Mouse (Mus musculus) adrenal gland, postnatal 10 days (tissue): ENCODE results near the gene Ehmt2. TPM values are rescaled to one million over a fixed set of nuclear protein-coding genes. Genes with fewer than 3 reads are reported as not detected.

ENCODE experiments used
- DNase-seq: peaks from one replicate; pipeline ENCODE4 v3.0.0; 2021; ENCODE audit warnings: mixed read lengths
- long read RNA-seq, 2 experiments: library from polyadenylated mRNA; stranded (forward); transcript quantifications; one replicate each; pipeline ENCODE4 v2.0.0; 2021
- total RNA-seq, 2 experiments: library from RNA; stranded (reverse); gene quantifications; 2 replicates each; pipeline ENCODE4 v1.2.3; 2021

Ehmt2 gene
- 100 to 1,000 TPM; 113 to 137 TPM for total RNA-seq
- long read RNA-seq, experiment 1, full-length matches to known transcripts: 62 of 119 reads
- long read RNA-seq, experiment 1, partial matches to known transcripts: 43 of 119 reads
- long read RNA-seq, experiment 1, other reads (novel, unspliced or antisense): 14 of 119 reads
- long read RNA-seq, experiment 2, full-length matches to known transcripts: 23 of 48 reads
- long read RNA-seq, experiment 2, partial matches to known transcripts: 16 of 48 reads
- long read RNA-seq, experiment 2, other reads (novel, unspliced or antisense): 9 of 48 reads

DNA sequence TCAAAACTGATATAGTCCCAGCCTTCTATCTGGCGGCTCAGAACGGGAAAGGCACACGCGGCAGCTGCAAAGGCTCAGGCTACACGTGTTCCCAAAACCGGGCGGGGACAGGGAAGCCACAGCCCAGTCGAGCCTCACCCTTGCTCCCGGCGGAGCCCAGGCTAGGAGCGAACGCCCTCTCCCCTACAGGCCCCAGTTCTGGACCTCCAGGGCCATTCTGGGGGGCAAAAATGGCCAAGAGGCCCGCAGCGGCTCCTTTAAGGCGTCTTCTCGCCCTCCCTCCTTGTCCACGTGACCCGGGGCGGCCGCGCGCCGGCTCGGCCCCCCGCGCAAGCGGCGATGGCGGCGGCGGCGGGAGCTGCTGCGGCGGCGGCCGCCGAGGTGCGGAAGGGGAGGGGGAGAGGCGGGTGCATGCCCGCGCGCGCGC, at the start of gene Ehmt2, which contains the start of gene C2:
Gene Ehmt2, plus strand, starts transcription at position 310 of the 427 bp plus-strand sequence.
Gene C2, minus strand, starts transcription at position 106 of the 427 bp plus-strand sequence.
- peak; percentile 90 for DNase-seq

DNA sequence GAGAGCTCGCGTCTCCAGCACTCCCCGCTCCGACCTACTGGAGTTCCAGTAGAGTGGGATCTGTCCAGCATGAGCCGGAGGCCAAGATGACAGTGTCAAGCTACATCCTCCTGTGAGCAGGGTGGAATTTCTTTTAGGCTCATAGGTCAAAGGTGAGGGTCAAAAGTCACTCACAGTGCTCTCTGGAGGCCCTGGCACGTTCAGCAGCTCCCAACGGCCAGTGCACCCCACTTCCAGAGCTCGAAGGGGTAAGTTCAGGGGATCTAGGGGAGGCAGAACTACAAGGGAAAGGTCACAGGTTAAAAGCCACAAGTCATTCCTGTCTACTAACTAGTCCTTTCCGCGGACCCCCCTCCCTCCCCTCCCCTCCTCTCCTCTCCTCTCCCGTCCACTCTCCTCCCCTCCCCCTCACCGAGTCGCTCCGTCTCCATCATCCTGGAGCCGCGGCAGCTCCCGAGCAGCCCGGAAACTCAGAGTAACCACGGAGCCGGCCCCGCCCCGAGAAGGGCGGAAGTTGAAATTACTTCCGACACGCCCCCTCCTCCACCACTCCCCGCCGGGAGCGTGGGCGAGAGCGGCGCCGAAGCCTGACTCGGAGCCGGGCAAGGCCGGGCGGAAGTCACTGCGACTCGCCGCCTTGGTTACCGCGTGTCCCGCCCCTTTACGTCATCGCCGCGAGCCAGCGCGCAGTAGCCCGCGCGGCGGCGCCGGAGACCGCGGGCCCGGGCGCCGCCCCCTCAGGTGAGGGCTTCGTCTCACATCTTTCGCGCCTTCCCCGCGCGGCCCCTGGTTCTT, 48.4 kb upstream of the Ehmt2 start, which contains the start of the genes Skiv2l and Nelfe:
Gene Skiv2l, minus strand, starts transcription at position 489 of the 795 bp plus-strand sequence.
Gene Nelfe, plus strand, starts transcription at position 670 of the 795 bp plus-strand sequence.
- DNase-seq: peak; percentile 99

DNA sequence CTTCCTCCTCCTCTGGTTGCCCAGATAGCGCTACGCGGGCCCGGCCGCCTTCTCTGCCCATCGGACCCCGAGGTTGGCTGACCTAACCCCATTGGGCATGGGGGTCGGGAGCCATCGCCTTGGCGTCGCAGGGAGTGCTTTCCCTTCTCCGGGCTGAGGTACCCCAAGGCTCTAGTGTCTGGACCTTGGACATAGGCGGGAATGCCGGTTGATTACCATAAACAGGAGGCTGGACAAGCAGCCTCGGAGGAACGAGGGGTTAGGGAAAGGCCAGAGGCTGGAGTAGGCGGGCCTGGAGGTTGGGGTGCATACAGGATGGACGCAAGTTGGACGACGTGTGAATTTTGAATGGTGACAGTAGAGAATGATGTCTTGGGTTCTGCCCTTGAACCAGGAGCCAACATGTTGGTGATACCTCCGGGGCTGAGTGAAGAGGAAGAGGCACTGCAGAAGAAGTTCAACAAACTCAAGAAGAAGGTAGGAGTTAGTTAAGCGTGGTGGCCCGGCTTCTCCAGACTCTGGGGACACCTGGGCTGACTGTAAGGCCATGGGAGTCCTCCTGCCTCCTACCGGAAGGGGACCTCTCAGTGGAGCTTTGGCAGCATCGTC, 47.6 kb upstream of the Ehmt2 start:
- no peak for DNase-seq

DNA sequence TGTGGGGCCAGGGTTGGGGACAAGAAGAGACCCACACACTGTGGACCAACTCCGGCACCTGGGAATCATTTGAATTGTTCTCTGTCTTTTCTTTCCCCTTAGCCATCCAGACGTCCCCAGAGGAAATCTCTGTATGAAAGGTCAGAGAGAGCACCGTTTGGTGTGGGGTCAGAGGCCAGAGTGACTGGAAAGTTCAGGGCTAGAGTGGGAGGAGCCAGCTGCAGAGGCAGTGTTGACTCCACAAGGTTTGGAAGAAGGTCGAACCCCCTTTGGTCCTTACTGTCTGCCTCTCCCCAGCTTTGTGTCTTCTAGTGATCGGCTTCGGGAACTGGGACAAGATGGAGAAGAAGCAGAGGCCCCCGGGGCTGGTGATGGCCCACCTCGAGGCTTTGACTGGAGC, 44.8 kb upstream of the Ehmt2 start:
- no peak for DNase-seq

DNA sequence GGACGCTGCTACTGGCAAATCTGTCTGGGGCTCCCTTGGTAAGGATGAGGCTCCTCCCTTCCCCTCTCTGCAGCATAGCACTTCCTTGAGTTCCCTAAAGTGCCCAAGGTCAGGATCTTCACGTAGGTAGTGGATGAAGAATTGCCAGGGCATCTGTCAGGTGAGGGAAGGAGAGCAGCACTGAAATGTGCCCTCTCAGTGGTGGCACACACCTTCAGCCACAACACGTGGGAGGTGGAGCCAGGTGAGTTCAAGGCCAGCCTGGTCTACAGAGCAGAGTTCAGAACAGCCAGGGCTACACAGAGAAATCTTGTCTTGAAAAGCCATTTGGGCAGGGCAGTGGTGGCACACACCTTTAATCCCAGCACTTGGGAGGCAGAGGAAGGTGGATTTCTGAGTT, 43.5 kb upstream of the Ehmt2 start:
- DNase-seq: no peak

DNA sequence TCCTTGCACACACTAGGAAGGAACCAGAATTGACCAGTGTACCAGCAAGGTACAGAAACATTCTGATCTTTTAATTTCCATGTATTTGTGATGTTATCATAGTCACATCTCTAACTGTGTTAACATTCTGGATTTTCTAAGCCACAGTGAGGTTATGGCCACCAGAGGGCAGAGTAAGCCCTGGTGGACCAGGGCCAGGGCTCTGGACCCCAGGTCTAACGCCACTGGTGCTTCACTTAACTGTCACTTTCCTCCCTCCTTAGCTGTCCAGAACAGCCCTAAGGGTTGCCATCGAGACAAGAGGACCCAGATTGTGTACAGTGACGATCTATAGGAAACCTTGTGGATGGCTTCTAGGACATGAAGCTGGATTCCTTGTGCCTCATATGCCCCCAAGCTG, 42.4 kb upstream of the Ehmt2 start:
- peak; percentile 75 for DNase-seq

DNA sequence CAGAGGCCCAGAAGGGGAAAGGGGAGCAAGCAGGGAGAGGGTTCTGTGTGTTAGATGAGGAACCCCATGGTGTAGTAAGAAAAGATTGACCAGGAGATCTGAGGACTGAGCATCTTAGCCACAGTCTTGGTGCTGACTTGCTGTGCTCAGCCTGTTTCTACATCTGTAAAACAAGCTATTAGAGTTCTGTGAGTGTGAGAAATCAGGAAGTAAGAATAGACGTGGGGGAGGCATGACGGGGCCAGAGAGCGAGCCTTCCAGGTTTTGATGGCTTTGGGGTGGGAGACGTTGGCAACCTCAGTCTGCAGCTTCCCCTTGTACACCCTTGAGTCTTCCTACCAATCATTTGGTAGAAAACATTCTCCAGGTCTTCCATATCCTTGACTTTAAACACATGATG, 39.6 kb upstream of the Ehmt2 start:
- no peak for DNase-seq

DNA sequence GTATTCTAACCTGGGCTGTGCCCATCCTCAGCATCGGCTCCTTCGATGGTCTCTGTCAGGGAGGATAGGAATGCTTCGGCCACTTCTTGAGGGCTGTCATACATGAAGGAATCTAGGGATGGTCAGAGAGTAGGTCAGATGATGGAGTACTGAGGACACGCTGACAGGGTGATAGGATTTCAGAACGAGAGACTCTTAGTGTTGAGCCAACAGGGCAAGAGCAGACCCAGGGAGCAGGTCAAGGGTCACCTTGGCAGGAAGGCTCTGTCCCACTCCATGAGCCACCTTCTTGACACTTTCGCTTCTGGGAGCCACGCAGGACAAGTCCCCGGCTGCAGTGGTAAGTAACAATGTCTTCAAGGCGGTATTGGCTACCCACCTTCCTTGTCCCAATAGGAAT, 37.8 kb upstream of the Ehmt2 start:
- no peak for DNase-seq

DNA sequence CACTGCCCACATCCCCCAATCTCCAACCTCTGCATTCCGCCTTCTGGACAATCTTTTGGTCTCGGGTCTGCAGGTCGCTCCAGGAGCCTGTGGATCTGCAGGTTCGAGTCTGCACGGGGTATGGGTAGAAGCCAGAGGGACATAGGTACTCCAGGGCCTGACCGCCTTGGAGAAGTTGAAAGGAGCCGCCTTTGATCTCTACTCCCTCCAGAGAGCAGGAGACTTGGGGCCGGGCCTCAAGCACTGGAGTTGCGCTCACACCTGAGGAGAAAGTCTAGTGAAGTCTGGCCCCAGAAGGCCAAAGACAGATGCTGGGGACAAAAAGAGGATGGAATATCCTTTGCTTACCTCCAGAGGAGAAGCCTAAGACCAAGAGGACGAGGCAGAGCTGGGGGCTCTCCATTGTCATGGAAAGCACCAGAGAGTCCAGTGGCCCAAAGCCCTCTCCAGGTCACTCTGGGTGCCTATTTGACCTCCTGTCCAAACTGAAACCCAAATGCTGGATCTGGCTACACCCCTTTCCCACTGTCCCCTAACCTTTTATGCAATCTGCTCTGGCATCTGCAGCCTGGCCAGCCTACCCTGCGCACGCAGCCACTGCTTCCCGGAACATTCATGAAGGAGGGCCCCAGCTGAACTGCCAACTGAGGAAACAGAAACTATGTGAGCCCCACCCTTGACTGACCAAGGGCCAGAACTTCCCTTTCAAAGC, 36.4 kb upstream of the Ehmt2 start:
- no peak for DNase-seq

DNA sequence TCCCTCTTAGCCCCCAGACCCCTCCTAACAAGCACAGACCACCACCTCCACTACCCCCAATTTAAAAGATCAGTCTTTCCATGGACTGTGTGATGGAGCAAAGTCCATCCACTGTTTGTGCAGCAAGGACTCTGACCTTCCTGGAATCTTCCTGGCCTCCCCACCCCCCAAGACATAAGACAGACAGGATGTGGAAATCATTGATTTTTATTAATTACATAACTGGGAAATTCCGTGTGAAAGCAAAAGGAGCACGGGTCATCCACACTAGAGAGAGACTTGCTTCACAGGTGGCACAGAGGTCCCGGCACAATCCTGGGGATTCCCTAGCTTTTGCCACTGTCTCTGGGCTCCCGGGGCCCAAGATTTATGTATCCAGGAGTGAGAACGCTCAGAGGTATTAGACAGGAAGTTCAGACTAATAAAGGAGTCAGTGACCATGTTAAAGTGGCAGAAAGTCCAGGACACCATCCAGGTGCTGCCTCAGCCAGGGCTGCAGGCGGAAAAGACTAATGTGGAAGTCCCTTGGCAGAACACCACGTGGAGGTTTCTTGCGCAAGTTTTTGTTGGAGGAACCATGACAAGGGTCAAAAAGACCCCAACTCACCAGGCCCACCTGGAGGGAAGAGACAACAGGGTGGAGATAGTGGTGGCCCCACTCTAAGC, 35.7 kb upstream of the Ehmt2 start, which contains the start of gene Cfb:
Gene Cfb, minus strand, starts transcription at position 103 of the 666 bp plus-strand sequence.
- DNase-seq: no peak

DNA sequence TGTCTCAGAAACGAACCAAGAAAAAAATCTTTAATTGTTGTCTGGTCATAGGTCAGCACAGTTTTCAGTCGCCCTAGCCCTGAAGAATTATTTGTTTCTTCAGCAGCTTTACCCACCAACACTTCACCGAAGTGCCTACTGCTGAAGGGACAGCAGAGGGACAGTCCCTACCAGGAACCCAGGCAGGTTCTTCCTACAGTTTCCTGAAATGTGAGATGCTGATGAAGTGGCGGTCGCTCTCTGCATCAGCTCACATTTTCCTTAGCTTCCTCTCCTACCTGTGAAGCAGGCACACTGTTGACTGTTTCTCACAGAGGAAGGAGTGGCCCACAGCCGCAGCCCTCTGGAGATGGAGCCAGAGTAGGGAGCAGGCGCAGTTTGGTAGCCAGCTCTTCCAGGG, 32.3 kb upstream of the Ehmt2 start:
- no peak for DNase-seq

DNA sequence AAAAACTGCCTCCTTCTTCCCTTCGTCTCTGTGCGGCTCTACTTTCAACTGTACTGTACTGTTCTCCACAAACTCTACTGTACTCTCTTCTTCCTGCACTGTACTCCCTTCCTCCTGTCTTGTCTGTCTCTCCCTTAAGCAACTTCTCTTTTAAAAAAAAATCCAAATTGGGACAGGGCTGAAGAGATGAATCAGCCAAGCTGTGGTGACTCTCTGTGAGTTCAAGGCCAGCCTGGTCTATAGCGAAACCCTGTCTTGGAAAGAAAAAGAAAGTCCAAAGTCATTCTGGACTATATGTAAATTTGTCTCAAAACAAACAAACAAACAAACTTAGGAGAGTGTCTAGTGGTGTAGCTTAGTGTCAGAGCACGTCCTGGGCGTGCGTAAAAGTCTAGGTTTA, 23.9 kb upstream of the Ehmt2 start:
- DNase-seq: no peak

DNA sequence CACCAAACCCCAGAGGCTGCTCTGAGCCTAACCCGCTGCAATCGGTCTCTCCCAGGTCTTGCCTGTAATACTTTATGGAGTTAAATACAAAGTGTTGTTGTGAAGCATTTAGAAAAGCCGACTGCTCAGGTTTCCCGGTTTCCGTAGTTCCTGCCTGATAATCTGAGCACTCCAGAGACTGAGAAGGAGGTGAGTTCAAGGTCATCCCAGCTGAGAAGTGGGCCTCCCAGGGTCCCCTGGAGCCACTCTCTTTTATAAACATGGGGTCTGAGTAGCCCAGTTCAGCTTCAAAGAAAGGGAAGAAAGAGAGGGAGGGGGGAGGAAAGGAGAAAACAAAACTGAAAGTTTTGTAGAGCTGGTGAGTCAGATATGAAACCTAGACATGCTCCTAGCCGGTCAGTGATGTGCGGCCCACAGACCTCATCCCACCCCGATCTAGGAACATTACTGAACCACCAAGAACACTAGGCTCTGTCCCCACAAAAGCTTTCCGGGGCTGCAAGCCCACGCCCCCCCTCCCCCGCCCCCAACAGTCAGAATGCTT, 18.9 kb upstream of the Ehmt2 start, which contains the start of gene Zbtb12:
Gene Zbtb12, plus strand, starts transcription at position 148 of the 544 bp plus-strand sequence.
- no peak for DNase-seq

DNA sequence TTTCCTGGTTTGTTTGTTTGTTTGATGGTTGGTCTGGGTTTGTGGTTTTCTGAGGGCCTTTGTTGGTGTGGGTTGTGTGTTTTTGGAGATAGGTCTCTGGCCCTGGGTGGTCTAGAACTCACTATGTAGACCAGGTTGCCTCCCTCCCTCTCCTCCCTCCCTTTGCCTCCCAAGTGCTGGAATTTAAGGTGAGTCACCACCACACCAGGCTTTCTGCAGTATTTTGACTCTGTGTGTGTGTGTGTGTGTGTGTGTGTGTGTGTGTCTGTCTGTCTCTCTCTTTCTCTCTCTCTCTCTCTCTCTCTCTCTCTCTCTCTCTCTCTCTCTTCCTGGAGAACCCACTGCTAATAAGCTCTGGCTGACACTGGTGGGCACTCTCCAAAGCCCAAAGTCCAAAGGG, 17.1 kb upstream of the Ehmt2 start:
- DNase-seq: no peak

DNA sequence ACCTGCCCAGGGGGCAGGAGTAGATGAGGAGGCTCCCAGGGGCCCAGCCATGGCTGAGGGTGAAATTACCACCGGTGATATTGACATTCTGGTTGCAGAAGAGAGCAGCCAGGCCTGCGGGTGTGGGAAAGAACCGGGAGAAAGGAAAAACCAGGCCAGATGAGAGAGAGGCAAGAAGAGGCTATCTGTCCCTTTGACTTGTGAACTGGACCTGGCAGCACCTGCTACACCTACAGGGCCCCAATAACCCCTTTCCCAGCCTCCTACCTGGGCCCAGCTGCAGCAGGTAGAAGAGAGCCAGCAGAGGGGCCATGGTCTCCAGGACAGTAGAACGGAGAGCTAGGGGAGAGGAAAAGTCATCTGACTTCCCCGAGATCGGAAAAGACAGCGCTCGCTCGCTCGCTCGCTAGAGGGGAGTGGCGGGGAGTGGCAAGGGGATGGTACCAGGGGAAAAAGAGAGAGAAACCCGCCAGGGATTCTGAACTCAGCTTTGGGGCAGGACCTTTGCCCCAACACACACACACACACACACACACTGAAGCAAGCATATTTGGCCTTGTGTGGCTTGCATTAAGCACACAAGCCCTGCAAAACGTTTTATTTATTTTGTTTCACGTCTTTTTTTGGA, 16.5 kb upstream of the Ehmt2 start, which contains the start of gene Gm20547:
Gene Gm20547, minus strand, starts transcription at position 360 of the 628 bp plus-strand sequence.
- peak; percentile 49 for DNase-seq

DNA sequence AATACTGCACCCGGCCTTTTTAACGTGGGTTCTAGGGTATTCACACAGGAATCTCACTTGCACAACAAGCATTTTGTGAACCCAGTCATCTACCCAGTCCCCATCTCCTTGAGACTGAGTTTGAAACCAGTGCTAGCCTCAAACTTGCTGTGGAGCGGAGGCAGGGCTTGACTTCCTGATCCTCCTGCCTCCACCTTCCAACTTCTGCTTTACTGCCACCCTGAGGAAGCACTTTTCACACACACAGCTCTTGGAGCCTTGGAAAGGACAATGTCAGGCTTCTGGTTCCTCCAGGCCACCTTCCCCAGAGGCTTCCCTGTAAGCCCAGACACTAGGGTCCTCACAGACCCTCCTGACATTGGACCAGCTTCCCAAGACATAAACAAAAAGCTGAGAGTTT, 14.9 kb upstream of the Ehmt2 start:
- DNase-seq: no peak

DNA sequence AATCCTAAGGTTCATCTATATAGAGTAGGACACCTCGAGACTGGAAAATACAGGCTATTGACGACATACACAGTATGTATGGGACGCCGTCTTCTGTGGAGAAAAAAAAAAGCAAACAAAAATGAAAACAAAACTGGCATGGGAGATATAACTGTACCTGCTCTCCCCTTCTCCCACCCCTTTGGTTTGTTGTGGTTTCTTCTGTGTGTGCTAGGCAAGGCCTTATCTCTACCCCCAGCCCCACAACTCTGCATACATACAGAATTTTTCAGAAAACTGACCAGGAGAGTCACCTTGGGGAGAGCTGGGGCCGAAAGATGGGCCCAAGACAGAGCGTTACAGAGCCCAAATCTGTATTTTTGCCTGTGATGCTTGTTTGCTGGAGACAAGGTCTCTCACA, 13.6 kb upstream of the Ehmt2 start:
- DNase-seq: no peak

DNA sequence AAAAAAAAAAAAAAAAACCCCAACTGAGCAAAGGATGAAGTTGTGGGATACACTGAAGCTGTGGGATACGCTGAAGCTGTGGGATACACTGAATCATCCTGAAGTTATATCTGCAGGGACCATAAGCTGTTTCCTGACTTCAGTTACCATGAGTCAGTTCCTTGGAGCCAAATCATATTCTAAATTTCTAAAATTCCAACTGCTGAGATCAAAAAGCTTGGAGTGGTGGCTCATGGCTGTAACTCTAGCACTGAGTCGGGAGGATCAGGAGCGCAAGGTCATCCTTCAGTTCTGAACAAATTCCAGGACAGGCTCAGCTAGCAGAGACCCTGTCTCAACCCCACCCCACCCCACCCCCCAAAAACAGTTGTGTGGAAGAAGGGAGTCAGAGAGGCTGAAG, 12.7 kb upstream of the Ehmt2 start:
- no peak for DNase-seq

DNA sequence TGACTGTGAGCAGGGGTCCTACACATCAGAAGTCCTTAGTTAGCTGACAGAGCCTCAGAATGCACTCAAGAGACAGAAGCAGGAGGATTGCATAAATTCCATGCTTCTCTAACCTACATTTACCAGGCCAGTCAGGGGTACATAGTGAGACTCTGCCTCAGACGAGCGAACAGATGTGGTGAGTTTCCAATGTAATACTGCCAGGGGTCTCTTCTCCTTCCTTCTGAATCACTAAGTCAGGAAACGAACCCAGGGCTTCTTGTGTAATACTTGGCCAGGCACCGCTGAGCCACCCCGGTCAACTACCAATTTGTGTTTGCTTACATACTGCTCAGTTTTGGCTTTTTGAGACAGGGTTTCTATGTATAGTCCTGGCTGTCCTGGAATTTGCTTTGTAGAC, 10.3 kb upstream of the Ehmt2 start:
- no peak for DNase-seq

DNA sequence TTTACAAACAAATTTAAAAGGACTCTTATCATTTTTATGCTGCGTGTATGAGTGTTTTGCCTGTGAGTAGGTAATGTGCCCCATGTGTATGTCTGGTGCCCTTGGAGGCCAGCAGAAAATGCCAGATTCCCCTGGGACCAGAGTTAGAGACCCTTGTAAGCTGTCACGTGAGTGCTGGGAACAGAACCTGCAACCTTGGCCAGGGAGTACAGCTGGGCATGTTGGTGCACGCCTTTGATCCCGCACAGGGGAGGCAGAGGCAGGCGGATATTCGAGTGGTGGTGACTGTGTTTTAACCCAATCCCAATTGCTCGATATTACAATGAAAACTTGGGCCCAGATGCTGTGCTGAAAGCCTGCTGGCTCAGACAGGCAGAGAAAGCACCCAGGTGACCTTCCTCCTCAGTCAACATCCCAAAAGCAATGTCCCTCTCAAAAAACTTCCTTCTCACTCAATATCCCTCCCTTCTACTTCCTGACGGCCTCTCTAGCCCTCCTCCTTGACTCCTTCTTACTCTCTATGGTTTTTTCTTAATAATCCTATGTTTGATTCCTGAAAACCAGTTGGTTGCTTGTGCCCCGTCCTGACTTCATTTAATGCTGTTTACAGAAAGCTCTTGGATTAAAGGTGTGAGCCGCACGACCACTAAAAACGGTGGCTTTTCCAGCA, 8.1 kb upstream of the Ehmt2 start:
- DNase-seq: no peak
